Mouse (Mus musculus) liver, embryonic 12.5 days (tissue): Measurements from ENCODE around the gene Gdpd4. TPM values are rescaled to one million over a fixed set of nuclear protein-coding genes. Genes with fewer than 3 reads are reported as not detected.

Source experiments
- ATAC-seq: fragments of 200-750 bp; cut with Nextera tagmentation; 2 replicates; pipeline ENCODE4 v1.8.0; 2017; ENCODE audit warnings: moderate number of reproducible peaks, mild to moderate bottlenecking, moderate library complexity
- H3K27ac ChIP-seq: fragments of 300-500 bp; sonication (generic); 2 replicates; pipeline ENCODE4 v1.5.1; 2016; ENCODE audit warnings: mild to moderate bottlenecking
- H3K27me3 ChIP-seq: fragments of 300-500 bp; sonication (generic); replicated peaks from 2 replicates; pipeline ENCODE4 v1.6.1; 2016; ENCODE audit warnings: mild to moderate bottlenecking, moderate library complexity
- H3K36me3 ChIP-seq: fragments of 300-500 bp; sonication (generic); 2 replicates; pipeline ENCODE4 v1.6.1; 2016; ENCODE audit warnings: mild to moderate bottlenecking, moderate library complexity
- H3K4me1 ChIP-seq: fragments of 300-500 bp; sonication (generic); 2 replicates; pipeline ENCODE4 v1.6.1; 2016
- H3K4me2 ChIP-seq: fragments of 300-500 bp; sonication (generic); 2 replicates; pipeline ENCODE4 v1.6.1; 2016; ENCODE audit warnings: mild to moderate bottlenecking, moderate library complexity
- H3K4me3 ChIP-seq: fragments of 300-500 bp; sonication (generic); 2 replicates; pipeline ENCODE4 v1.5.1; 2016; ENCODE audit warnings: mild to moderate bottlenecking, moderate library complexity
- H3K9ac ChIP-seq: fragments of 300-500 bp; sonication (generic); 2 replicates; pipeline ENCODE4 v1.6.1; 2016; ENCODE audit warnings: mild to moderate bottlenecking, moderate library complexity
- H3K9me3 ChIP-seq: fragments of 300-500 bp; sonication (generic); replicated peaks from 2 replicates; pipeline ENCODE4 v1.6.1; 2016; ENCODE audit warnings: mild to moderate bottlenecking, moderate library complexity
- WGBS: fragments of 180-500 bp; shearing (Covaris S2); methylation state at CpG from one replicate; pipeline ENCODE4 v1.1.7; 2016; ENCODE audit not compliant: insufficient replicate concordance; 5-methylcytosine and 5-hydroxymethylcytosine counted together
- polyA plus RNA-seq: library from polyadenylated mRNA; unstranded; fragments of >200 nt; fragmentation: Nextera tagmentation; extraction: Ambion mirVana; gene quantifications from 2 replicates; pipeline ENCODE4 v1.2.1, GENCODE M21; 2016

Gene Gdpd4
- not detected in 2 replicates for polyA plus RNA-seq

- no peak within 1 kb of the TSS for H3K27ac ChIP-seq
- no peak for ATAC-seq
- no peak within 1 kb of the TSS for H3K4me3 ChIP-seq
- WGBS = 57% methylated on average over 12 of the region's 12 CpGs
- H3K36me3 ChIP-seq = no peaks in the 10 kb centered on the region
- no peaks in the 10 kb centered on the region for H3K4me1 ChIP-seq
- no peak within 1 kb of the TSS for H3K4me2 ChIP-seq
- H3K9ac ChIP-seq = no peak within 1 kb of the TSS
- H3K27me3 ChIP-seq = no peaks in the 10 kb centered on the region
- no peaks in the 10 kb centered on the region for H3K9me3 ChIP-seq
Observed at GRCm38 (mm10) chr7:97919742-97920141, at the start of gene Gdpd4. Gene Gdpd4 (plus strand): TSS chr7:97919955.

- no peak overlapping the region for H3K9ac ChIP-seq
- H3K9me3 ChIP-seq = no peaks in the 10 kb centered on the region
- no peaks in the 10 kb centered on the region for H3K36me3 ChIP-seq
- no peak for ATAC-seq
- no peak overlapping the region for H3K4me2 ChIP-seq
- 85% methylated on average over 4 of the region's 4 CpGs for WGBS
- no peaks in the 10 kb centered on the region for H3K4me1 ChIP-seq
- no peak overlapping the region for H3K27ac ChIP-seq
- H3K4me3 ChIP-seq = no peak overlapping the region
- H3K27me3 ChIP-seq = no peaks in the 10 kb centered on the region
Observed at GRCm38 (mm10) chr7:97872396-97872795, 47.4 kb upstream of the Gdpd4 start.

GRCm38 (mm10) chr7:97873317-97873716 lies 46.4 kb upstream of the Gdpd4 start:
- H3K9me3 ChIP-seq = no peaks in the 10 kb centered on the region
- ATAC-seq = no peak
- no peaks in the 10 kb centered on the region for H3K4me1 ChIP-seq
- H3K27me3 ChIP-seq = no peaks in the 10 kb centered on the region
- H3K9ac ChIP-seq = no peak overlapping the region
- H3K4me2 ChIP-seq = no peak overlapping the region
- no peaks in the 10 kb centered on the region for H3K36me3 ChIP-seq
- H3K27ac ChIP-seq = no peak overlapping the region
- H3K4me3 ChIP-seq = no peak overlapping the region

- Histone ChIP-seq H3K4me2 (no peak overlapping the region), H3K27me3 (no peaks in the 10 kb centered on the region), H3K9me3 (no peaks in the 10 kb centered on the region), H3K4me3 (no peak overlapping the region), H3K4me1 (no peaks in the 10 kb centered on the region), H3K27ac (no peak overlapping the region), H3K9ac (no peak overlapping the region), H3K36me3 (no peaks in the 10 kb centered on the region)
- no peak for ATAC-seq
- WGBS = 77% methylated on average over 7 of the region's 7 CpGs
Observed at GRCm38 (mm10) chr7:97877846-97878538, 41.8 kb upstream of the Gdpd4 start.

DNA sequence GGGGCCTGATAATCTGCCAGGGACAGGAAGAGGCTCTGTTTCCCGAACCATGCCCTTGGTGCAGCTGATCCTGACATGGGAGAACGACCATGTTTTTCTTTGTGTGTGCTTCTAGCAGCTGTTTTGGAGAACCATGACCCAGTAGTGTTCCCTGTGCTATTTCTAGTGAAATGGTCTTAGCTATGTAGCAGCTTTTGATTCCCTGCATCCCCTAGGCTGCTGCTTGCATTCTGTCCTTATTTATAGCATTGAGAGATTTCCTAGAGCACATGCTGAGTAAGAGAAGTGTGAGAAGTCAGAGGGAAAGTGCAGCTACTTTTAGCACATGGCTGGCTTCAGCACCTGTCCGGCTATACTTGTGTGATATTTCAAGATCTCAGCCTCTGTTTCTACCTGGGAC lies 8.1 kb upstream of the Gdpd4 start:
- no peak overlapping the region for H3K27ac ChIP-seq
- H3K4me1 ChIP-seq = no peaks in the 10 kb centered on the region
- WGBS = 65% methylated on average over 3 of the region's 3 CpGs
- H3K9ac ChIP-seq = no peak overlapping the region
- no peak overlapping the region for H3K4me2 ChIP-seq
- no peaks in the 10 kb centered on the region for H3K36me3 ChIP-seq
- no peak for ATAC-seq
- H3K27me3 ChIP-seq = no peaks in the 10 kb centered on the region
- no peaks in the 10 kb centered on the region for H3K9me3 ChIP-seq
- H3K4me3 ChIP-seq = no peak overlapping the region

- Histone ChIP-seq H3K9ac (no peak overlapping the region), H3K27me3 (no peaks in the 10 kb centered on the region), H3K4me2 (no peak overlapping the region), H3K4me3 (no peak overlapping the region), H3K27ac (no peak overlapping the region), H3K36me3 (no peaks in the 10 kb centered on the region), H3K4me1 (no peaks in the 10 kb centered on the region), H3K9me3 (no peaks in the 10 kb centered on the region)
- 48% methylated on average over 2 of the region's 2 CpGs for WGBS
- no peak for ATAC-seq
Observed at GRCm38 (mm10) chr7:97914833-97915516, 4.8 kb upstream of the Gdpd4 start.

- Histone ChIP-seq H3K27me3 (no peaks in the 10 kb centered on the region), H3K4me3 (no peak overlapping the region), H3K27ac (no peak overlapping the region), H3K9me3 (no peaks in the 10 kb centered on the region), H3K4me1 (no peaks in the 10 kb centered on the region), H3K9ac (no peak overlapping the region), H3K4me2 (no peak overlapping the region), H3K36me3 (no peaks in the 10 kb centered on the region)
- ATAC-seq = no peak
- 53% methylated on average over 1 of the region's 1 CpGs for WGBS
Observed at GRCm38 (mm10) chr7:97925819-97926218, 6.1 kb downstream of the Gdpd4 start.

DNA sequence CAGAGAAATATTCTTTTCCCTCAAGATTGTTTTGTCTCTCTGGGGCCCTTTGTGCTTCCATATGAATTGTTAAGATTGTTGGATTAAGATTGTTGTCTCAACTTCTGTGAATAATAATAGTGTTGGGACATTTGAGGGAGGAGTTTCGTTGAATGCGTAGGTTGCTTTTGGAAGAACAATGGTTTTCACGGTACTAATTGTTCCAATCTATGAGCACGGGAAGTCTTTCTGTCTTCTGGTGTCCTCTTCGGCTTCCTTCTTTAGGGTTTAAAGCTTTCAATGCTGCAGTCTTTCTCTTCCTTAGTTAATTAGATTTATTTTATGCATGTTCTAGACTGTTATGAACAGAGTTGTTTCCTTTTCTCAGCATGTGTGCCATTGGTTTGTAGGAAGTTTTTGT lies 7.2 kb downstream of the Gdpd4 start:
- no peak overlapping the region for H3K4me3 ChIP-seq
- no peak overlapping the region for H3K4me2 ChIP-seq
- no peak for ATAC-seq
- H3K36me3 ChIP-seq = no peaks in the 10 kb centered on the region
- H3K27me3 ChIP-seq = no peaks in the 10 kb centered on the region
- 77% methylated on average over 5 of the region's 5 CpGs for WGBS
- no peaks in the 10 kb centered on the region for H3K4me1 ChIP-seq
- H3K27ac ChIP-seq = no peak overlapping the region
- H3K9ac ChIP-seq = no peak overlapping the region
- H3K9me3 ChIP-seq = no peaks in the 10 kb centered on the region

DNA sequence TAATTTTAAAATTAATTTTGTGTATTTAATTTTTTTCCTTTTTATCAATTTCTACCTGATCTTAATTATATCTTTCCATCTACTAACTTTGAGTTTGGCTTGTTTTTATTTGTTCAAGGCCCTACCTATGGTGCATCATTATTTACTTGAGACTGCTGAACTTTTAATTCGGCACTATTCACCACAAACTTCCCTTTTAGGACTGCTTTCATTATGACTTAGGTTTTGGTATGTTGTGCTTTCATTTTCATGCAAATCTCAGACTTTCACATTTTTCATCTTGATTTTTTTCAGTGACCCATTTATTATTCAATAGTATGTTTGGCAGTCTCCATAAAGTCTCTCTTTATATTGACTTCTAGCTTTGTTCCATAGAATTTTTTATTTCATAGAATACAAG lies 24.7 kb downstream of the Gdpd4 start:
- WGBS = 45% methylated on average over 1 of the region's 1 CpGs
- Histone ChIP-seq H3K4me3 (no peak overlapping the region), H3K9me3 (no peaks in the 10 kb centered on the region), H3K27ac (no peak overlapping the region), H3K27me3 (no peaks in the 10 kb centered on the region), H3K4me2 (no peak overlapping the region), H3K4me1 (no peaks in the 10 kb centered on the region), H3K9ac (no peak overlapping the region), H3K36me3 (no peaks in the 10 kb centered on the region)
- no peak for ATAC-seq

- ATAC-seq = no peak
- Histone ChIP-seq H3K36me3 (no peaks in the 10 kb centered on the region), H3K9ac (no peak overlapping the region), H3K27me3 (no peaks in the 10 kb centered on the region), H3K4me1 (no peaks in the 10 kb centered on the region), H3K27ac (no peak overlapping the region), H3K4me2 (no peak overlapping the region), H3K9me3 (no peaks in the 10 kb centered on the region), H3K4me3 (no peak overlapping the region)
- WGBS = 40% methylated on average over 4 of the region's 4 CpGs
Observed at GRCm38 (mm10) chr7:97972486-97972885, 52.7 kb downstream of the Gdpd4 start.

- no peak overlapping the region for H3K4me3 ChIP-seq
- H3K4me2 ChIP-seq = no peak overlapping the region
- no peaks in the 10 kb centered on the region for H3K9me3 ChIP-seq
- H3K9ac ChIP-seq = no peak overlapping the region
- no peaks in the 10 kb centered on the region for H3K36me3 ChIP-seq
- 28% methylated on average over 1 of the region's 1 CpGs for WGBS
- no peaks in the 10 kb centered on the region for H3K4me1 ChIP-seq
- H3K27ac ChIP-seq = no peak overlapping the region
- no peaks in the 10 kb centered on the region for H3K27me3 ChIP-seq
- no peak for ATAC-seq
Observed at GRCm38 (mm10) chr7:97977463-97977862, 57.7 kb downstream of the Gdpd4 start.

DNA sequence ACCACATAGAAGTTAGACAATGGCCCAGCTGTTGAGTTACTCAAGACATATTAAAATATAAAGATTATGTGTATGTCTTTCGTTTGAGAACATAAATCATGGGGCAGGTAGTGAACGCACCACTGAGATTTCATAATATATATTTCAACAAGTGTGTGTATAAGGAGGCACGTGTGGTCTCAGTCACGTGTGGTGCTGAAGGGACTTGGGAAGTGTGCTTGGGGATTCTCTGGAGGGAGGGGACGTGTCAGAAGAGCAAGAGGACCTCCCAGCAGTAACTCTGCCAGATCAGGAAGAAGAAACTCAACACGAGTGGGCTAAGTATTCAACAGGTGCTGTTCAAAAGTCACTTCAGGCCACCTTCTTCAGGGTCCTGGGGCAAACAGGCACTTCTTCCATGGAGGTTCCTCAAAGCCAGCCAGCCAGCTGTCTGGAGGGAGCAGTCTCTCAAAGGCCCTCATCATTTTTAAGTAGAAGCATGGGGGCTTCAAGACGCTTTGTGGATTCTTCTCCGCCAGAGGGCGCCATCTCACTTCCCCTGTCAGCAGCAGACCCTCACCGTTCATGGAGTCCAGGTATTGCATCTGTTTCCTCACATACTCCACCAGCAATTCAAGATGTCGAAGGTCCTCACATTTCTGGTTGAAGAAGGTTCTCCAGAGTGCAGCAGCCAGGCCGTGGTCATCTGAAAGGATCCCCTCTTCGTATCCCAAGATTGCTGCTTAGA lies 64.5 kb downstream of the Gdpd4 start:
- no peak overlapping the region for H3K4me3 ChIP-seq
- H3K4me2 ChIP-seq = no peak overlapping the region
- H3K9me3 ChIP-seq = no peaks in the 10 kb centered on the region
- 41% methylated on average over 13 of the region's 13 CpGs for WGBS
- no peak for ATAC-seq
- H3K4me1 ChIP-seq = no peaks in the 10 kb centered on the region
- H3K27me3 ChIP-seq = no peaks in the 10 kb centered on the region; the same call in 1 of the 2 replicates
- H3K9ac ChIP-seq = no peak overlapping the region
- H3K36me3 ChIP-seq = no peaks in the 10 kb centered on the region
- H3K27ac ChIP-seq = no peak overlapping the region
